Mouse (Mus musculus): Measurements from ENCODE around the gene Polrmt.
A peak's percentile ranks its signal among the peaks of the same experiment; 100 is the strongest.

The Polrmt gene

GRCm38 (mm10) chr10:79743161-79743560 is 3.2 kb downstream of the Polrmt start:
- no peak for DNase-seq (ENCODE audit: low spot score in 2 of 2)

GRCm38 (mm10) chr10:79740863-79741262 is 5.5 kb downstream of the Polrmt start:
- no peak for DNase-seq (ENCODE audit: low spot score in 2 of 2)

- DNase-seq (ENCODE audit: low spot score in 2 of 2): no peak
These were observed 7.1 kb downstream of the Polrmt start for GRCm38 (mm10) chr10:79739234-79739633.

GRCm38 (mm10) chr10:79738259-79738658 is 8.1 kb downstream of the Polrmt start:
- DNase-seq (ENCODE audit: low spot score in 2 of 2): no peak

GRCm38 (mm10) chr10:79736706-79737105 is 9.7 kb downstream of the Polrmt start:
- DNase-seq (ENCODE audit: low spot score in 2 of 2): no peak

- no peak for DNase-seq (ENCODE audit: low spot score in 2 of 2)
These were observed 11.0 kb downstream of the Polrmt start for GRCm38 (mm10) chr10:79735361-79735760.

- DNase-seq (ENCODE audit: low spot score in 2 of 2): no peak
These were observed 12.5 kb downstream of the Polrmt start for GRCm38 (mm10) chr10:79733847-79734246.

GRCm38 (mm10) chr10:79732500-79732899 is 13.9 kb downstream of the Polrmt start:
- DNase-seq (ENCODE audit: low spot score in 2 of 2): no peak

- DNase-seq (ENCODE audit: low spot score in 2 of 2): peak; percentile 63 to 70
These were observed 16.9 kb downstream of the Polrmt start for GRCm38 (mm10) chr10:79729357-79729965.

GRCm38 (mm10) chr10:79728323-79729249 is 17.8 kb downstream of the Polrmt start:
- DNase-seq (ENCODE audit: low spot score in 2 of 2): peak in 1 of 2 experiments; percentile 65

- DNase-seq (ENCODE audit: low spot score in 2 of 2): no peak
These were observed 20.3 kb downstream of the Polrmt start for GRCm38 (mm10) chr10:79726090-79726489.

GRCm38 (mm10) chr10:79723692-79724091 is 22.7 kb downstream of the Polrmt start:
- no peak for DNase-seq (ENCODE audit: low spot score in 2 of 2)

GRCm38 (mm10) chr10:79723047-79723446 is 23.3 kb downstream of the Polrmt start:
- DNase-seq (ENCODE audit: low spot score in 2 of 2): no peak

GRCm38 (mm10) chr10:79721089-79721488 is 25.3 kb downstream of the Polrmt start:
- no peak for DNase-seq (ENCODE audit: low spot score in 2 of 2)

GRCm38 (mm10) chr10:79717640-79718357 is 28.6 kb downstream of the Polrmt start:
- no peak for DNase-seq (ENCODE audit: low spot score in 2 of 2)

- DNase-seq (ENCODE audit: low spot score in 2 of 2): no peak
These were observed 29.4 kb downstream of the Polrmt start for GRCm38 (mm10) chr10:79716988-79717355.

GRCm38 (mm10) chr10:79716254-79716987 is 30.0 kb downstream of the Polrmt start, which contains the start of gene Hcn2:
Hcn2 (plus strand) TSS chr10:79716634.
- no peak for DNase-seq (ENCODE audit: low spot score in 2 of 2)

GRCm38 (mm10) chr10:79714996-79715395 is 31.4 kb downstream of the Polrmt start:
- DNase-seq (ENCODE audit: low spot score in 2 of 2): no peak

- DNase-seq (ENCODE audit: low spot score in 2 of 2): no peak
These were observed 33.2 kb downstream of the Polrmt start for GRCm38 (mm10) chr10:79713163-79713562.

- peak in 1 of 2 experiments; percentile 80 for DNase-seq (ENCODE audit: low spot score in 2 of 2)
These were observed 33.8 kb downstream of the Polrmt start for GRCm38 (mm10) chr10:79712499-79713126.

- DNase-seq (ENCODE audit: low spot score in 2 of 2): no peak
These were observed 34.4 kb downstream of the Polrmt start for GRCm38 (mm10) chr10:79712029-79712428.

All from left cerebral cortex, adult 9 months (tissue).